Mouse (Mus musculus) gastrocnemius, postnatal 14 days (tissue): ENCODE data around the gene Stx6. TPM values are rescaled to one million over a fixed set of nuclear protein-coding genes. Genes with fewer than 3 reads are reported as not detected.

Experiments used
- DNase-seq: peaks from one replicate; pipeline ENCODE4 v3.0.0; 2021; ENCODE audit warnings: mixed read lengths
- intact Hi-C: fragments of 180-260 bp; cut with DNase I; formaldehyde crosslinking; loops from one replicate; pipeline ENCODE4 v1.15.1; 2025; ENCODE audit warnings: low total_unique reads
- total RNA-seq, 2 experiments: library from RNA; stranded (reverse); gene quantifications; 2 replicates each; pipeline ENCODE4 v1.2.3; 2021

Stx6 gene
- total RNA-seq, 2 experiments from 2014 or later = 14.4 to 20.8 TPM

DNA sequence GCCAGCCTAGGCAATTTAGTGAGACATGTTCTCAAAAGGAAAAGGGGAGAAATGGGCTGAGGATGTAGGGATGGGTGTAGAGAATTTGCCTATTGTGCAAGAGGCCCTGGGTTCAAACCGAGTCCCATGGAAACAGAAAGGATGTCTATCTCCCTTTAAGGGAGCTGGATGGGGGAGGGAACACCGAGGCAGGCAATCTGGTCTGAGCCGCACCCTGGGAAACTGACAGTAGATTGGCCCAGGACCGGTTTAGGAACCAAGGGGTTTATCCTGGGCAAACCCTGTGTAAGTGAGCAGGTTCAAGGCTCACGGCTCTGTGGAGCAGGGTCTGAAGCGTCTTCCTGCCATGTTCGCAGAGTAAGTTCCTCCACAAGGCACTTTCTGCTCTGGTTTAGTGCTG is 87.0 kb downstream of the Stx6 start:
- intact Hi-C loops = no loop called here
- no peak for DNase-seq

DNA sequence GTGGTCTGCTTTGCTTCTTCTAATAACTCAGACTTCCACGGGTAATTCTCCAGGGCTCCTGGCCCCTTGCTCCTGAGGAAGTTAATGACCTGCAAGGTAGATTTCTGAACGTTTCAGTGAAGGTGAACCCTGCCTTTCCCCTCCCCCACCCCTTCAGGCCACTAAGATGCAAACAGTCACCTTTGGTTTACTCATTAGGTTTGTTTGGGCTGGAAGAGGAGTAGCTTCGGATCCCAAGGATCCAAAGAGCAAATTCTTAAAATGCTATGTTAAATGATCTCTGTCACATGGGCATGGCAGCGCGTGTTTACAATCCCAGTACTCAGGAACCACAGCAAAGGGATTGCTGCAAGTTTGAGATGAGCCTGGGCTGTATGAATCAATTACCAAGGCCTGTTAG is 88.9 kb downstream of the Stx6 start:
- DNase-seq = no peak
- intact Hi-C loops = no loop called here

DNA sequence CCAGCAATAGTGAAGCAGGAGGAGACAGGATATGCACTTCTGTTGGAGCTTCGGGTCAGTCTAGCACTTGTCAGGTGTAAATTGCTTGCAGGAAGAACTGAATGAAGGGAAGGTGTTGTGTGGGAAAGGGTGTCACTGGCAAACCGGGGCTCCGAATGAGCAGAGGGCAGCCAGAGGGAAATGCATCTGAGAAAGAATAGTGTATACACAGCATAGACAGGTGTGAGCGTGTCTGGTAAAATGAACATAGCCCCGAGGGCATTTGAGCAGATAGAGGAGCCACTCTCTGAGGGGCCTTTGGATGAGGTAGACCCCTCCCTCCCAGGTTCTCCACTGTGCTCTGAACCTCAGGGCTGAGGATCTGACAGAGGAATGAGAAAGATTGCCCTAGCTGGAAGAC is 89.5 kb downstream of the Stx6 start:
- DNase-seq = no peak
- intact Hi-C loops = no loop called here

DNA sequence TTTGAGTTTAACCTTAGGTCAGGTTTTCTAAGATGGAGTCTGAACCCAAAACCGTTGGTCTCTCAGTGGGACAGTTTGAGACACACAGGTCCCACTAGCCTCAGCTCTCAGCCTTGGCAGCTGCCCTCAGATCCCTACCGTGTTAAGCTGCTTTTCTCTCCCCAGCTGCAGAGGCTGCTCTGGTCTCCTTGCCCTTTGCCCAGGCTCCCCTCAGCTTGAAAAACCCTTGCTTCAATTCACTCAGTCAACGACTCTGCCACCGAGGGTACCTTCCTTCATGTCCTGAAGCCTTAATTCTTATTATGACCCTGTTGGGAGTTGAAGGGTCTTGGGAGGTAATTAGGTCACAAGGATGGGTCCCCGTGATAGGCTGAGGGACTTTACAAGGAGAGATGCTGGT is 91.4 kb downstream of the Stx6 start:
- intact Hi-C loops = no loop called here
- no peak for DNase-seq

DNA sequence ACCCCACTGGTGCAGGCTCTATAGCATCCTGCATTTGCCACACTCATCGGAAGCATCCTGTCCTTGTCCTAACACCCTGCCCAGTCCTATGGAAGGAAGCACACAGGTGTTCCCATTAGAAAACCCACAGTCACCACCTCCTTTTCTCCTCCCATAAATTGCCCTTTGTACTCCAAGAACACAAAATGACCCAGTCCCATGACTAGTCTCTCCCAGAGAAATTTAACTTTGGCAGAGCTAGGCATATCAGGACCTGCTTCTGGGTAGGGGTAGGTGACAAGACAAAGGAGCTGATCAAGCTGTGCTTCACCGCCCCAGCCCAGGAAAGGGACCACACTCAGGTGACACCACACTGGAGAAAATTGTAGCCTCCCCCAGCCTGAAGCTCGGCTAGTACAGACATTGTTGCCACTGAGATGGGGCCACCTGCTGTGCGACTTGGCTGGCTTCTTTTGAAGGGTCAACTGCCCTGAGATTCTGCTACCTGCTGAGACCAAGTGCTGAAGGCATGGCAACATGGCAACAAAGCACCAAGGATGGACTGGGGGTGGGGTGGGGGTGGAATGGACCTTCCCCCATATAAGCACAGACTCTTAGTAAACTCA is 92.1 kb downstream of the Stx6 start:
- no peak for DNase-seq
- intact Hi-C loops = no loop called here

DNA sequence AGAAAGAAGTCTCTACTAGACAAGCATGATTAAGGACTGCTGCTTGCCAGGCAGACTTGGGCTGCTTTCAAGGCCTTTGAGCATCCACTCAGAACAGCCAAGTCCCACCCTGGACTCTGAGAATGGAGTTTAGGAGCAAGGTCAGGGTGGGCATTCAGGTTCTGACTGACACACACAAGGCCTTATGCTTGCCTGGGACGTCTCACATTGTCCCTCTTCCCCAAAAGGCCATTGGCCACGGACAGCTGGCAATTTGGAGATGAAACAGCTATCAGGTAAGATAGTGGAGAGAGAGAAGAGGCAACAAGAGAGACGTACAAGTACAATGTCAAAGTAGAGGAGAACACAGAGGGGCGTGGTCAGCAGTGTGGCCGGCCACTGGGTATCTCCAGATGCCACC is 93.1 kb downstream of the Stx6 start:
- DNase-seq = no peak
- intact Hi-C loops = no loop called here

DNA sequence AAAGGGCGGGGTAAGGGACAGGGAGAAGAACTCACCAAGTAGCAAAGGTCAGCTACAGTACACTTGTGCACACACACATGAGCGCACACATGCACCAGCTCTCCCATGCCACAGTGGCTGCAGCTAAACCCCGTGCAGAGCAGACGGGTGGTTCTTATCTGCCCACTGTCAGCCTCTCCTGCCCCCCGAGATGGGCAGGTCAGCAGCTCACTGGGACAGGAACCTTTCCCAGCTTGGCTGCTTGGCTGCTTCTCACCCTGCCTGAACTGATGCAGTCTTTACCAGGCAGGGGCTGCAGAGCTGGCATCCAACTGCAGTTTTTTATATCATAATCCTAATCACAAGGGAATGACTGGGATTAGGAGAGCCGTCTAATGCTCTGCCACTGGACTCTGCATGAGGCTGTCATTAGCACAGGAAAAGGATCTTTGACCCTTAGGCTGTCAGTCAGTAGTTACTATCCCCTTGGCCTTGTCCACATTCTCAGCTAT is 94.2 kb downstream of the Stx6 start:
- intact Hi-C loops = no loop called here

DNA sequence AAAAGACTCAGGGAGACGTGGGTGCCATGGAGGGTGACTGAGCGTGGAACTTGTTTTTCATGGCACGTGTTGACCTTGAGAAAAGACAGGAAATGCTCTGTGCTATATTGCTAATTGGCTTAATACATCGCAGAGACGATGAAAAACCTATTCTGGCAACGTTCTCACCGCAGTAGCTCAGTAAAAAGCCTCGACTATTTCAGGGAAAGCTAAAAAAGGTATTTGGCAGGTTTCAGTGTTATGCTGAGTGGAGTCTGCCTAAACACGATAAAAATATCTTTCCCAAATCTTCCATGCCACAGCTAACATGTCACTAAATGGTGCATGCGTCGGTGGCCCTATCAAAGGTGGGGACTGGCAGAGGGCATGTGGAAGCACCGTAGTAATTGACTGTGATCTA is 94.6 kb downstream of the Stx6 start:
- intact Hi-C loops = no loop called here
- no peak for DNase-seq

More for the DNA sequence above, 94.2 kb downstream of the Stx6 start:
- DNase-seq = no peak

DNA sequence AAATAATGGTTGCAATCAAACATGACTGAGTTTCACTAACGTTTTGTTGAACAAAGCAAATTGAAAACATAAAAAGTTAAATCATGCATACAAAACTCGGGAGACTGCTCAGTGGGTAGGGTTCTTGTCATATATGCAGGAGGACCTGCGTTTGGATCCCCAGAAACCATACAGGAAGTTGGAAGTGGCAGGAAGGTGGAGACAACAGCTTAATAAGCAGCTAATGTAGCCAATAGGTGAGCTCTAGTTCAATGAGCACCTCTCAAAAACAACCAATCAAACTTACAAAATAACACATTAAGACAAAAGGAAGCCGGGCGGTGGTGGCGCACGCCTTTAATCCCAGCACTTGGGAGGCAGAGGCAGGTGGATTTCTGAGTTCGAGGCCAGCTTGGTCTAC is 95.8 kb downstream of the Stx6 start:
- intact Hi-C loops = no loop called here
- no peak for DNase-seq

Other genes starting within 250 kb of the Stx6 start
- 1 to 10 TPM; 4.6 to 6.4 TPM for gene Ier5, start 59.1 kb upstream of the Stx6 start, total RNA-seq
- gene Mr1, start 11.9 kb upstream of the Stx6 start, total RNA-seq = 1 to 10 TPM; 5.7 TPM
- gene BC034090, start 85.7 kb downstream of the Stx6 start, total RNA-seq = 1 to 10 TPM; 3.8 to 4.3 TPM